Mouse (Mus musculus) testis, adult 2 months (tissue): ENCODE data around the gene Fancd2. TPM values are rescaled to one million over a fixed set of nuclear protein-coding genes. Genes with fewer than 3 reads are reported as not detected.

Experiments
- H3K27ac ChIP-seq: fragments of 200-500 bp; 2 replicates; pipeline ENCODE4 v1.5.1; 2012; ENCODE audit warnings: low read depth, low read length; ENCODE audit not compliant: control insufficient read depth, insufficient read depth
- H3K27me3 ChIP-seq: fragments of 200-500 bp; 2 replicates; pipeline ENCODE4 v1.6.1; 2012; ENCODE audit warnings: mild to moderate bottlenecking, low read length, moderate library complexity; ENCODE audit not compliant: control insufficient read depth, insufficient read depth
- H3K36me3 ChIP-seq: fragments of 200-500 bp; 2 replicates; pipeline ENCODE4 v1.6.1; 2012; ENCODE audit warnings: mild to moderate bottlenecking, low read length; ENCODE audit not compliant: control insufficient read depth, insufficient read depth
- H3K4me1 ChIP-seq: fragments of 200-500 bp; 2 replicates; pipeline ENCODE4 v1.6.1; 2012; ENCODE audit warnings: low read length; ENCODE audit not compliant: control insufficient read depth, insufficient read depth
- H3K4me3 ChIP-seq: fragments of 200-500 bp; 2 replicates; pipeline ENCODE4 v1.5.1; 2012; ENCODE audit warnings: low read depth, mild to moderate bottlenecking, low read length, moderate library complexity, mixed read lengths; ENCODE audit not compliant: control insufficient read depth
- CTCF ChIP-seq: fragments of 200-500 bp; IDR thresholded peaks from 2 replicates; pipeline ENCODE4 v1.5.1; 2012; ENCODE audit warnings: low read depth, mild to moderate bottlenecking, inconsistent platforms, low read length, moderate library complexity; ENCODE audit not compliant: control insufficient read depth, insufficient read depth, insufficient replicate concordance
- POLR2A ChIP-seq: fragments of 200-500 bp; IDR thresholded peaks from 2 replicates; pipeline ENCODE4 v1.6.1; 2012; ENCODE audit warnings: low read depth, mild to moderate bottlenecking, inconsistent platforms, low read length, moderate library complexity; ENCODE audit not compliant: control insufficient read depth
- polyA plus RNA-seq: library from polyadenylated mRNA; depleted of rRNA; stranded (reverse); fragments of >200 nt; gene quantifications from 2 replicates; pipeline ENCODE4 v1.2.3, GENCODE M21; 2012; rRNA removed

The Fancd2 gene
- polyA plus RNA-seq, 1 experiment = 19.5 TPM

- TF ChIP-seq CTCF = no peak
- no peak for TF ChIP-seq POLR2A
- H3K27me3 ChIP-seq = no peaks in the 10 kb centered on the region
- H3K4me1 ChIP-seq = no peaks in the 10 kb centered on the region
- H3K27ac ChIP-seq = peak overlapping the region; percentile 60; the same call in 1 of the 2 replicates
- H3K36me3 ChIP-seq = peaks cover 1% of the 10 kb centered on the region
- peak overlapping the region; percentile 55 for H3K4me3 ChIP-seq
Observed at GRCm38 (mm10) chr6:113632863-113633262, 101.4 kb downstream of the Fancd2 start.

GRCm38 (mm10) chr6:113638302-113639040 lies 107.0 kb downstream of the Fancd2 start, which contains the start of gene Irak2:
Irak2 (plus strand) TSS chr6:113638467.
- TF ChIP-seq CTCF (peak; percentile 86), POLR2A (peak; percentile 77)
- no peaks in the 10 kb centered on the region for H3K27me3 ChIP-seq
- H3K27ac ChIP-seq = no peak within 1 kb of the TSS; the same call in 1 of the 2 replicates
- peak within 1 kb of the TSS; percentile 78 for H3K4me3 ChIP-seq
- H3K4me1 ChIP-seq = no peaks in the 10 kb centered on the region; the same call in none of the 2 replicates
- H3K36me3 ChIP-seq = no peaks in the 10 kb centered on the region

- Histone ChIP-seq H3K4me3 (no peak overlapping the region), H3K36me3 (no peaks in the 10 kb centered on the region), H3K4me1 (no peaks in the 10 kb centered on the region; the same call in none of the 2 replicates), H3K27me3 (no peaks in the 10 kb centered on the region), H3K27ac (no peak overlapping the region)
- TF ChIP-seq CTCF (no peak), POLR2A (no peak)
Observed at GRCm38 (mm10) chr6:113639201-113639600, 107.7 kb downstream of the Fancd2 start.

- Histone ChIP-seq H3K36me3 (no peaks in the 10 kb centered on the region), H3K4me1 (peaks cover 2% of the 10 kb centered on the region), H3K27ac (no peak overlapping the region), H3K4me3 (no peak overlapping the region), H3K27me3 (no peaks in the 10 kb centered on the region)
- TF ChIP-seq CTCF (no peak), POLR2A (no peak)
Observed at GRCm38 (mm10) chr6:113642605-113643004, 111.1 kb downstream of the Fancd2 start.

- no peaks in the 10 kb centered on the region for H3K27me3 ChIP-seq
- TF ChIP-seq CTCF = no peak
- no peak overlapping the region for H3K4me3 ChIP-seq
- H3K4me1 ChIP-seq = peaks cover 2% of the 10 kb centered on the region
- no peaks in the 10 kb centered on the region for H3K36me3 ChIP-seq
- no peak overlapping the region for H3K27ac ChIP-seq
Observed at GRCm38 (mm10) chr6:113643021-113643420, 111.5 kb downstream of the Fancd2 start.

GRCm38 (mm10) chr6:113643967-113644366 lies 112.5 kb downstream of the Fancd2 start:
- peaks cover 2% of the 10 kb centered on the region; the same call in 1 of the 2 replicates for H3K4me1 ChIP-seq
- H3K27me3 ChIP-seq = no peaks in the 10 kb centered on the region
- TF ChIP-seq POLR2A (no peak), CTCF (no peak)
- no peaks in the 10 kb centered on the region for H3K36me3 ChIP-seq
- peak overlapping the region; percentile 23; the same call in 1 of the 2 replicates for H3K27ac ChIP-seq
- no peak overlapping the region for H3K4me3 ChIP-seq

GRCm38 (mm10) chr6:113644808-113645207 lies 113.3 kb downstream of the Fancd2 start:
- H3K27ac ChIP-seq = peak overlapping the region; percentile 62

More at GRCm38 (mm10) chr6:113644808-113645207, 113.3 kb downstream of the Fancd2 start:
- H3K36me3 ChIP-seq = no peaks in the 10 kb centered on the region
- H3K27me3 ChIP-seq = no peaks in the 10 kb centered on the region
- H3K4me1 ChIP-seq = peaks cover 2% of the 10 kb centered on the region; the same call in 1 of the 2 replicates
- TF ChIP-seq CTCF = no peak
- no peak for TF ChIP-seq POLR2A
- H3K4me3 ChIP-seq = no peak overlapping the region

Other genes with a start within 250 kb of the Fancd2 start
- 0.34 and 0.58 TPM in 2 replicates for gene Cpne9, start 249.4 kb upstream of the Fancd2 start, polyA plus RNA-seq
- gene Brpf1, start 224.5 kb upstream of the Fancd2 start, polyA plus RNA-seq = 11.7 and 12.4 TPM in 2 replicates
- gene Ogg1, start 204.7 kb upstream of the Fancd2 start, polyA plus RNA-seq = 30.0 and 31.0 TPM in 2 replicates
- 2.4 and 4.3 TPM in 2 replicates for gene Camk1, start 187.7 kb upstream of the Fancd2 start, polyA plus RNA-seq
- 42.3 and 50.3 TPM in 2 replicates for gene Tada3, start 153.8 kb upstream of the Fancd2 start, polyA plus RNA-seq
- gene Arpc4, start 153.6 kb upstream of the Fancd2 start, polyA plus RNA-seq = 14.4 and 15.3 TPM in 2 replicates
- 133 and 137 TPM in 2 replicates for gene Ttll3, start 142.4 kb upstream of the Fancd2 start, polyA plus RNA-seq
- 28.3 and 32.4 TPM in 2 replicates for gene Rpusd3, start 112.3 kb upstream of the Fancd2 start, polyA plus RNA-seq
- gene Cidec, start 95.9 kb upstream of the Fancd2 start, polyA plus RNA-seq = 1.7 and 5.7 TPM in 2 replicates
- 51.8 and 62.2 TPM in 2 replicates for gene Jagn1, start 89.1 kb upstream of the Fancd2 start, polyA plus RNA-seq
- 6.1 and 7.8 TPM in 2 replicates for gene Il17re, start 73.2 kb upstream of the Fancd2 start, polyA plus RNA-seq
- 3.7 and 4.9 TPM in 2 replicates for gene Il17rc, start 60.3 kb upstream of the Fancd2 start, polyA plus RNA-seq
- gene Creld1, start 48.4 kb upstream of the Fancd2 start, polyA plus RNA-seq = 4.6 and 5.0 TPM in 2 replicates
- gene Prrt3, start 29.8 kb upstream of the Fancd2 start, polyA plus RNA-seq = 0.05 and 0.19 TPM in 2 replicates
- 30.9 and 32.9 TPM in 2 replicates for gene Emc3, start within 50 bp of the Fancd2 start, polyA plus RNA-seq
- 23.8 and 29.9 TPM in 2 replicates for gene Fancd2os, start 69.0 kb downstream of the Fancd2 start, polyA plus RNA-seq
- 60.9 and 70.2 TPM in 2 replicates for gene Brk1, start 73.1 kb downstream of the Fancd2 start, polyA plus RNA-seq
- 222 and 254 TPM in 2 replicates for gene Vhl, start 92.3 kb downstream of the Fancd2 start, polyA plus RNA-seq
- gene Irak2, start 106.8 kb downstream of the Fancd2 start, polyA plus RNA-seq = 2.4 and 3.3 TPM in 2 replicates
- 14.2 and 15.9 TPM in 2 replicates for gene Tatdn2, start 165.4 kb downstream of the Fancd2 start, polyA plus RNA-seq
- 108 and 119 TPM in 2 replicates for gene Ghrl, start 188.2 kb downstream of the Fancd2 start, polyA plus RNA-seq
- gene Sec13, start 209.1 kb downstream of the Fancd2 start, polyA plus RNA-seq = 113 and 114 TPM in 2 replicates